Mouse (Mus musculus): ENCODE measurements around the gene Derl2. TPM values are rescaled to one million over a fixed set of nuclear protein-coding genes. Genes with fewer than 3 reads are reported as not detected.
A peak's percentile ranks its signal among the peaks of the same experiment; 100 is the strongest.

Gene Derl2
- polyA plus RNA-seq, 1 experiment from 2014 or later, result 33.0 TPM

DNA sequence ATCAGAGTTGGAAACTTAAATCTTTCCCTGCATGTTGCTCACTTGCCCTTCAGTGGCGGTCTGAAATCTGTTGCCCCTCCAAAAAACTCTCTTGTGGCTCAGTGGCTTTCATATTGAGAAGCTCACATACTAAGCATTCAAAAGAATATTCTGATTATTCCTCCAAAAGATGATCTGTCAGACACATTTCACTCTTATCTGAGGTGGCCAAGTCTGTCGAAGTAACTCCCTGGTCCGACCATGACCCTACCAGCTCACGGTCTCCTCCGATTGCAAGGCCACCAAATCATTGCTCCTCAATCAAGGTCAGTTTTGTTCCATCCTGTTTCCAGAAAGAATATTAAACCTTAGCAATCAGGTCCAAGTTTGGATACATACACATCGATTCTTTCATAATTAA is 12.6 kb downstream of the Derl2 start:
- Histone ChIP-seq H3K27me3 (ENCODE audit: control insufficient read depth, insufficient read depth, low read length) (no peaks in the 10 kb centered on the region), H3K4me2 (ENCODE audit: low read length) (no peak overlapping the region), H3K9me3 (ENCODE audit: control insufficient read depth, low read length) (no peaks in the 10 kb centered on the region), H3K9ac (ENCODE audit: low read length) (no peak overlapping the region), H3K4me3 (ENCODE audit: control insufficient read depth in 1 of 2, insufficient read depth in 1 of 2, low read depth in 1 of 2, low read length in 2 of 2) (no peak overlapping the region), H3K27ac (replicated peaks in 1 of 2; ENCODE audit: control insufficient read depth in 1 of 2, insufficient read depth in 1 of 2, low read depth in 2 of 2, low read length in 2 of 2) (no peak overlapping the region; a peak in 1 of 4 replicates), H3K36me3 (ENCODE audit: control insufficient read depth, insufficient read depth, low read length) (peaks cover 49% of the 10 kb centered on the region), H3K4me1 (ENCODE audit: control insufficient read depth in 2 of 2, insufficient read depth in 2 of 2, low read length in 2 of 2) (peaks cover 3 to 17% of the 10 kb centered on the region in 2 experiments; a peak in 3 of 4 replicates)
- 89% methylated on average over 6 of the region's 6 CpGs for WGBS
- no peak for ATAC-seq (ENCODE audit: insufficient number of reproducible peaks, insufficient read depth, low FRiP score, low read depth)

DNA sequence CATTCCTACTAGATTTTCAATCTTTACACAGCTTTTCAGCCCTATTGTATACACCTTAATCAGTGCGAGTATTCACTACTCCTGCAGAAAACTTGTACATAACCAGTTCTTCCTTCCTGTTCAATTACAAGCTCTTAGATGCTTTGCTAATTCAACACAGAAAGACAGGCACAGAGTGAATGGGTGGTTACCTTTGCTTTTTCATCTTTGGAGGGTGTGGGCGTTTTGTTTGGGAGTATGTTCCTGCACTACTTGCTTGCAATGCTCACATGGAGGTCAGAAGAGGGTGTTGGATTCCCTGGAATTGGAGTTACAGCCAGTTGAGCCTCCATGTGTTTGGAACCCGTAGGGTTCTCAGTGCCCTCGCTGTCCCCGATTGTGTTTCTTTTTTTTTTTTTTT is 14.6 kb downstream of the Derl2 start:
- no peak for ATAC-seq (ENCODE audit: insufficient number of reproducible peaks, insufficient read depth, low FRiP score, low read depth)
- Histone ChIP-seq H3K4me2 (ENCODE audit: low read length) (peak overlapping the region; percentile 65), H3K27me3 (ENCODE audit: control insufficient read depth, insufficient read depth, low read length) (no peaks in the 10 kb centered on the region), H3K27ac (replicated peaks in 1 of 2; ENCODE audit: control insufficient read depth in 1 of 2, insufficient read depth in 1 of 2, low read depth in 2 of 2, low read length in 2 of 2) (no peak overlapping the region), H3K9ac (ENCODE audit: low read length) (peak overlapping the region; percentile 22), H3K4me3 (ENCODE audit: control insufficient read depth in 1 of 2, insufficient read depth in 1 of 2, low read depth in 1 of 2, low read length in 2 of 2) (peak overlapping the region in 1 of 2 experiments; percentile 86; a peak in 2 of 4 replicates), H3K9me3 (ENCODE audit: control insufficient read depth, low read length) (no peaks in the 10 kb centered on the region), H3K36me3 (ENCODE audit: control insufficient read depth, insufficient read depth, low read length) (peaks cover 41% of the 10 kb centered on the region), H3K4me1 (ENCODE audit: control insufficient read depth in 2 of 2, insufficient read depth in 2 of 2, low read length in 2 of 2) (peaks cover 3 to 17% of the 10 kb centered on the region in 2 experiments; a peak in 3 of 4 replicates)
- whole genome bisulfite sequencing, result 62% methylated on average over 5 of the region's 5 CpGs

DNA sequence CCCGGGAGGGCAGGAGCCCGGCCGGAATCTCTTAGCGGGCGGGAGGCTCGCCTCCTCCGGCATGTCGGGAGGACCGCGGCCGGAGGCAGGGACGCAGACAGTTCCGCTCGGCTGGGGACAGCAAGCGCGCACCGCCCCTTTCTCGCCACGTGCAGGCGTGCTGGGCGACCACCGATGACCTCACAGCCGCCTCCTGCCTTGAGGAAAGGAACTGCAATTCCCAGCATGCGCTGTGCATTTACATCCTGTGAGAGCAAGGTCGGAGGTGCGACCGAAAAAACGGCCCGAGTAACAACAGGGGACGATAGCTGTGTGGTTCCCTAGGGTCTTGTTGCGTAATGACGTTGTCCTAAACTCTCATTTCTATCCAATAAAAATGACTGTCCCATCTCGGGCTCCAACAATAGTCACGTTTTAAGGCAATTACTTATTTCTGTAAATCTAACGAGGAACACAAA is 15.3 kb downstream of the Derl2 start, which contains the start of gene Dhx33:
Gene Dhx33, minus strand, starts transcription at position 122 of the 458 bp plus-strand sequence.
- Histone ChIP-seq H3K9me3 (ENCODE audit: control insufficient read depth, low read length) (no peaks in the 10 kb centered on the region), H3K36me3 (ENCODE audit: control insufficient read depth, insufficient read depth, low read length) (peaks cover 41% of the 10 kb centered on the region), H3K27ac (replicated peaks in 1 of 2; ENCODE audit: control insufficient read depth in 1 of 2, insufficient read depth in 1 of 2, low read depth in 2 of 2, low read length in 2 of 2) (peak within 1 kb of the TSS; percentile 44 to 84), H3K27me3 (ENCODE audit: control insufficient read depth, insufficient read depth, low read length) (no peaks in the 10 kb centered on the region), H3K4me2 (ENCODE audit: low read length) (peak within 1 kb of the TSS; percentile 83), H3K9ac (ENCODE audit: low read length) (peak within 1 kb of the TSS; percentile 79), H3K4me3 (ENCODE audit: control insufficient read depth in 1 of 2, insufficient read depth in 1 of 2, low read depth in 1 of 2, low read length in 2 of 2) (peak within 1 kb of the TSS; percentile 67 to 86), H3K4me1 (ENCODE audit: control insufficient read depth in 2 of 2, insufficient read depth in 2 of 2, low read length in 2 of 2) (peaks cover 3 to 17% of the 10 kb centered on the region in 2 experiments; a peak in 3 of 4 replicates)
- ATAC-seq (ENCODE audit: insufficient number of reproducible peaks, insufficient read depth, low FRiP score, low read depth), result peak; percentile 98
- under 1% methylated on average over 34 of the region's 35 CpGs for WGBS

DNA sequence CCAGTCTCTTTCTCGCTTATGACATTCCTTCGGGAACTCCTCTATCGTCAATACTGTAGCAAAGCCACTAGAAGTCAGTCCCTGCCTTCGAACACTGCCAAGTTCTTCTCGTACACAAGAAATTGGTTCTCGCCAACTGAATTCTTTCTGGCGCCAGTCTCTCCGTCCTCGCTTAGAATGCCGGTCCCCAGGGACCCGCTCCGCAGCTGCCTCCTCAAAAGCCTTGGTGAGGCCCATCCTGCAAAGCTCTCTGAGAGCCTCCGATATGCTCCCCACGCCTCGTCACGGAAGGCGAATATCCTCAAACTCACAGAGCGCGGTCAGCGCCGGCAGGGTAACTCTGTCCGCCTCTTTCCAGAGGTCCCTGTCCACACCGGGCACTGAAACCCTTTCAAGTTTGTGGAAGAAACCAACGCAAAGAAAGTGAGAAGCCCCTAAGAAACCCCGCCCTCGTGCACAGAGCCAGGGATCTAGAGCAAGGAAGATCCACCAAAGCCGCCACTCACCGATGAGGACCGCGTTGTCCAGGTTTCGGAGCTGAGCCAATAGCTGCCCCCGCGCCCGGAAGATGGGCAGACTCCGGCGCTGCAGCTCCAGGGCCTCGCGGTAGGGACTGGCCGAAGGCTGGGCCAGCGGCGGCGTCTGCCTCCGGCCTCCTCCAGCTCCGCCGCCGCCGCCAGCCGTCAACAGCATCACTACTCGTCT is 15.9 kb downstream of the Derl2 start:
- Histone ChIP-seq H3K4me1 (ENCODE audit: control insufficient read depth in 2 of 2, insufficient read depth in 2 of 2, low read length in 2 of 2) (peaks cover 3 to 17% of the 10 kb centered on the region in 2 experiments; a peak in 3 of 4 replicates), H3K9ac (ENCODE audit: low read length) (peak overlapping the region; percentile 79), H3K4me3 (ENCODE audit: control insufficient read depth in 1 of 2, insufficient read depth in 1 of 2, low read depth in 1 of 2, low read length in 2 of 2) (peak overlapping the region; percentile 67 to 86), H3K27ac (replicated peaks in 1 of 2; ENCODE audit: control insufficient read depth in 1 of 2, insufficient read depth in 1 of 2, low read depth in 2 of 2, low read length in 2 of 2) (peak overlapping the region; percentile 44 to 84), H3K27me3 (ENCODE audit: control insufficient read depth, insufficient read depth, low read length) (no peaks in the 10 kb centered on the region), H3K9me3 (ENCODE audit: control insufficient read depth, low read length) (no peaks in the 10 kb centered on the region), H3K4me2 (ENCODE audit: low read length) (peak overlapping the region; percentile 83), H3K36me3 (ENCODE audit: control insufficient read depth, insufficient read depth, low read length) (peaks cover 41% of the 10 kb centered on the region)
- WGBS, result under 1% methylated on average over 49 of the region's 49 CpGs
- peak; percentile 80 for ATAC-seq (ENCODE audit: insufficient number of reproducible peaks, insufficient read depth, low FRiP score, low read depth)

DNA sequence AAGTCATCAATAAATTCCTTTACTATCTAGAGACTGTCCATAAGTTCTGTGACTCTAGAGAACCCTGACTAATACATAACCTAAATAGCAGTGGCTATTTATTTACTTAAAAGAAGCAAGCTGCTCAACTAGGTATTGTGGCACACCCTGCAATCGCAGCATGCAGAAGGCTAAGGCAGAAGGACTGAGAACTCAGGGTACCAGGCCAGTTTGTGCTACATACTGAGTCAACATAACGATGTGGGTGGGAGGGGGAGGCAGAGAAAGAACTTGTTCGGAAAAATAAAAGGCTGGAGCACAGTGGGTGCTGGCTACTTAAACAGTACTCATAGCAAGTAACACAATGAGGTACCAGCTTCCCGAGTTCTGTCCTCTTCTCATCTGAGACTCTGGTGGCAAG is 18.5 kb downstream of the Derl2 start:
- 87% methylated on average over 4 of the region's 4 CpGs for WGBS
- Histone ChIP-seq H3K4me1 (ENCODE audit: control insufficient read depth in 2 of 2, insufficient read depth in 2 of 2, low read length in 2 of 2) (peaks cover 3 to 17% of the 10 kb centered on the region in 2 experiments; a peak in 3 of 4 replicates), H3K4me3 (ENCODE audit: control insufficient read depth in 1 of 2, insufficient read depth in 1 of 2, low read depth in 1 of 2, low read length in 2 of 2) (no peak overlapping the region), H3K4me2 (ENCODE audit: low read length) (no peak overlapping the region), H3K27ac (replicated peaks in 1 of 2; ENCODE audit: control insufficient read depth in 1 of 2, insufficient read depth in 1 of 2, low read depth in 2 of 2, low read length in 2 of 2) (no peak overlapping the region), H3K9me3 (ENCODE audit: control insufficient read depth, low read length) (no peaks in the 10 kb centered on the region), H3K9ac (ENCODE audit: low read length) (no peak overlapping the region), H3K27me3 (ENCODE audit: control insufficient read depth, insufficient read depth, low read length) (no peaks in the 10 kb centered on the region), H3K36me3 (ENCODE audit: control insufficient read depth, insufficient read depth, low read length) (peaks cover 50% of the 10 kb centered on the region)
- ATAC-seq (ENCODE audit: insufficient number of reproducible peaks, insufficient read depth, low FRiP score, low read depth), result no peak

DNA sequence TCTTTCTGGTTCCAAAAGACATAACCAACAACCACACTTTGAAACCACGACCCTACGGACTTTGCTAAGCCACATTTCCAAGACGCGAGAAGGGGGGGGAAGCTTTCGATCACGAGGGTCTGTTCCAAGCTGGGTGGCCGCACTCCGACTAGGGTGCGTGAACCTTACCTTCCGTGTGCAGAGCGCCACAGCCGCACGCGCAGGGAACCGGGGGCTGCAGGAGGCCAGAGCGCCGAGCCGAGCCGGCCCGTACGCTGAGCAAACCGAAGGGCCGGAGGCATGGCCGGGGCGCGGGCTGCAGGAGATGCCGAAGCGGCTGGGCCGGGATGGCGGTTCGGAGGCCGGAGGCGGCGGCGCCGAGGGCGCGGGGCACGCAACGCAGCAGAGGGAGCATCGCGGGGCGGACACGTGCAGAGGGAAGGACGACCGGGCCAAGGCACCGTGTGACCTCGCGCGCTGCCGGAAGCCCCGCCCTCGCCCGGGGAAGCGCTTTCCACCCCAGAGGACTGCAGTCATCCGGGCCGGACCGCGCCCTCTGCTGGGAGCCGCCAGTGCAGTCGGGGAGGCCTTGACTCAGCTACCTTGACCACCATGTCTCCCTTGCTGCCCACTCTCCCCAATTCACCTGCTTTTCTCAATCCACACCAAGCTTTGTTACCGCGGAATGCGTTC is 36.9 kb downstream of the Derl2 start, which contains the start of gene C1qbp:
Gene C1qbp, minus strand, starts transcription at position 470 of the 672 bp plus-strand sequence.
- Histone ChIP-seq H3K27ac (replicated peaks in 1 of 2; ENCODE audit: control insufficient read depth in 1 of 2, insufficient read depth in 1 of 2, low read depth in 2 of 2, low read length in 2 of 2) (peak within 1 kb of the TSS; percentile 43 to 53; a peak in 2 of 4 replicates), H3K9me3 (ENCODE audit: control insufficient read depth, low read length) (no peaks in the 10 kb centered on the region), H3K36me3 (ENCODE audit: control insufficient read depth, insufficient read depth, low read length) (peaks cover 69% of the 10 kb centered on the region), H3K4me3 (ENCODE audit: control insufficient read depth in 1 of 2, insufficient read depth in 1 of 2, low read depth in 1 of 2, low read length in 2 of 2) (peak within 1 kb of the TSS; percentile 76 to 99), H3K4me2 (ENCODE audit: low read length) (peak within 1 kb of the TSS; percentile 87), H3K4me1 (ENCODE audit: control insufficient read depth in 2 of 2, insufficient read depth in 2 of 2, low read length in 2 of 2) (peaks cover 3 to 11% of the 10 kb centered on the region in 2 experiments; a peak in 3 of 4 replicates), H3K9ac (ENCODE audit: low read length) (peak within 1 kb of the TSS; percentile 97), H3K27me3 (ENCODE audit: control insufficient read depth, insufficient read depth, low read length) (no peaks in the 10 kb centered on the region)
- ATAC-seq (ENCODE audit: insufficient number of reproducible peaks, insufficient read depth, low FRiP score, low read depth), result peak; percentile 93
- 1% methylated on average over 58 of the region's 64 CpGs for WGBS

DNA sequence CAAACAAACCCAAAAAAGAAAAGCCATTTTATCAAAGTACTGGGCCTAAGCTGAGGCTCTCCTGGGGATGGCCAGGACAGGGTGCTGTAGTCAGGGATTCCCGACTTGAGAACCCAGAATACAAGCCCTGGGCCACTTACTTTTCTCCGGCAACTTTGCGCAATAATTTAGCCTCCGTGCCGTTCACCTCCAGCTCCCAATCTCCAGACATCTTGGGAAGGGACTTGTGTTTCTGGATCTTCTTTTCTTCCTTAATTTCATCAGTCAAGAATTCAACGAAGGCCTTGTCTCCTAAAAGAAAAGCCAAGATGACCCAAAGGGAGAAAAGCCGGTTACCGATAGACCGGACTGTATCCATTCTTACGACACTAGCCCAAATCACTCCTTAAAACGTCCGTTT is 37.6 kb downstream of the Derl2 start:
- peak overlapping the region; percentile 97 for H3K9ac ChIP-seq (ENCODE audit: low read length)
- H3K4me1 ChIP-seq (ENCODE audit: control insufficient read depth in 2 of 2, insufficient read depth in 2 of 2, low read length in 2 of 2), result peaks cover 3 to 11% of the 10 kb centered on the region in 2 experiments; a peak in 3 of 4 replicates
- no peak for ATAC-seq (ENCODE audit: insufficient number of reproducible peaks, insufficient read depth, low FRiP score, low read depth)
- no peaks in the 10 kb centered on the region for H3K27me3 ChIP-seq (ENCODE audit: control insufficient read depth, insufficient read depth, low read length)
- H3K36me3 ChIP-seq (ENCODE audit: control insufficient read depth, insufficient read depth, low read length), result peaks cover 69% of the 10 kb centered on the region
- H3K4me3 ChIP-seq (ENCODE audit: control insufficient read depth in 1 of 2, insufficient read depth in 1 of 2, low read depth in 1 of 2, low read length in 2 of 2), result peak overlapping the region; percentile 76 to 99
- H3K9me3 ChIP-seq (ENCODE audit: control insufficient read depth, low read length), result no peaks in the 10 kb centered on the region
- no peak overlapping the region for H3K27ac ChIP-seq (replicated peaks in 1 of 2; ENCODE audit: control insufficient read depth in 1 of 2, insufficient read depth in 1 of 2, low read depth in 2 of 2, low read length in 2 of 2)
- 5% methylated on average over 12 of the region's 12 CpGs for WGBS
- H3K4me2 ChIP-seq (ENCODE audit: low read length), result peak overlapping the region; percentile 87

Measured in heart, embryonic 14.5 days (tissue).